Comparison of ENCODE assay signal across 10 mouse cellular contexts in genomic region chr12:72790538-72790937, GRCm38 (mm10). TPM values are rescaled to one million over a fixed set of nuclear protein-coding genes. Genes with fewer than 3 reads are reported as not detected.
DNase-seq lines count a peak whose midpoint lies in the region; ATAC-seq lines count a peak whose summit lies in the region.
"Had no signal": no experiment of that assay in that cellular context is flagged by ENCODE, and none has a peak within 500 bp of the region (broad histone marks: within the 10 kb centered on the region; RNA-seq: fewer than 3 reads in every experiment).

No protein-coding gene starts in this region.

- no peaks in the 10 kb centered on the region for H3K9me3 ChIP-seq in heart, embryonic 11.5 days (replicated peaks; ENCODE audit: control insufficient read depth, low read length)
- no peaks in the 10 kb centered on the region for H3K9me3 ChIP-seq in forebrain, embryonic 15.5 days

- H3K27me3 ChIP-seq in heart, embryonic 11.5 days (ENCODE audit: control insufficient read depth, insufficient read depth, low read length): no peaks in the 10 kb centered on the region
- H3K27me3 ChIP-seq in forebrain, embryonic 15.5 days: no peaks in the 10 kb centered on the region

- H3K4me1 ChIP-seq in heart, embryonic 11.5 days (ENCODE audit: control insufficient read depth, insufficient read depth, low read length): no peaks in the 10 kb centered on the region
- 0 out of 2 replicates have a peak, but pooled peaks cover 3% of the 10 kb centered on the region for H3K4me1 ChIP-seq in forebrain, embryonic 15.5 days

- DNase-seq in heart, adult 11 months: peak; percentile 90
- DNase-seq in MEL-GATA-1-ER (ENCODE audit: extremely low read depth, low read depth): peak; percentile 79
- DNase-seq in cerebellum, postnatal 14 days: peak; percentile 88 to 90
- no peak for DNase-seq in left cerebral cortex, adult 11 months (ENCODE audit: low spot score)
- DNase-seq in kidney, postnatal 36 days: no peak

- no peak overlapping the region for H3K27ac ChIP-seq in heart, embryonic 11.5 days (ENCODE audit: low read depth, low read length)
- no peak overlapping the region for H3K27ac ChIP-seq in forebrain, embryonic 15.5 days (replicated peaks)

- H3K9ac ChIP-seq in heart, embryonic 11.5 days (ENCODE audit: low read depth, low read length): no peak overlapping the region
- no peak overlapping the region for H3K9ac ChIP-seq in forebrain, embryonic 15.5 days (replicated peaks)

- H3K36me3 ChIP-seq in heart, embryonic 11.5 days (ENCODE audit: control insufficient read depth, insufficient read depth, low read length): peaks cover 15% of the 10 kb centered on the region; the same call in 1 of the 2 replicates
- H3K36me3 ChIP-seq in forebrain, embryonic 15.5 days: peaks cover 33% of the 10 kb centered on the region

- ATAC-seq in heart, embryonic 11.5 days (replicated peaks; ENCODE audit: insufficient number of reproducible peaks, low FRiP score, low TSS enrichment): no peak
- ATAC-seq in megakaryocyte, adult 5-6 weeks (ENCODE audit: poor library complexity, severe bottlenecking): peak; percentile 38; the same call in 1 of the 2 replicates
- no peak for ATAC-seq in forebrain, embryonic 15.5 days (replicated peaks)
- ATAC-seq: lung, postnatal 0 days had no signal

- 53% methylated on average over 7 of the region's 7 CpGs for WGBS in heart, embryonic 11.5 days (ENCODE audit: insufficient replicate concordance)
- whole genome bisulfite sequencing in forebrain, embryonic 15.5 days: 53% methylated on average over 7 of the region's 7 CpGs

- H3K4me2 ChIP-seq in heart, embryonic 11.5 days: no peak overlapping the region
- no peak overlapping the region for H3K4me2 ChIP-seq in forebrain, embryonic 15.5 days (replicated peaks)

- no peak overlapping the region for H3K4me3 ChIP-seq in heart, embryonic 11.5 days (ENCODE audit: low read depth, low read length)
- no peak overlapping the region for H3K4me3 ChIP-seq in forebrain, embryonic 15.5 days
- H3K4me3 ChIP-seq: erythroblast, embryonic 14.5 days had no signal

RNA-seq across cellular contexts. Expression of gene Ppm1a, which starts 33.3 kb away (rescaled TPM):
- 47.7 and 51.2 TPM in 2 replicates for polyA plus RNA-seq in heart, embryonic 11.5 days (2014; fragmentation: Nextera tagmentation; extraction: Ambion mirVana)
- total RNA-seq in megakaryocyte, adult 5-6 weeks (2015): 63.4 and 66.1 TPM in 2 replicates
- total RNA-seq in megakaryocyte, adult 5-6 weeks (2017): 100 and 106 TPM in 2 replicates
- polyA plus RNA-seq in forebrain, embryonic 15.5 days (2015; fragmentation: Nextera tagmentation; extraction: Ambion mirVana): 55.2 and 66.9 TPM in 2 replicates

Comparison
In these comparisons a context has a peak if more than half of its experiments do, and no peak if none do; other contexts are left out.
1. DNase-seq: peak in heart, adult 11 months (single experiment), MEL-GATA-1-ER (single experiment) and cerebellum, postnatal 14 days (2 of 2); none in left cerebral cortex, adult 11 months (single experiment) and kidney, postnatal 36 days (0 of 2).